In genomic region chr6:8023527-8023926, GRCm38 (mm10) we compare ENCODE assay signal across 30 mouse cellular contexts.
DNase-seq lines count a peak whose midpoint lies in the region; ATAC-seq and TF ChIP-seq lines count a peak whose summit lies in the region.
"Had no signal": no experiment of that assay in that cellular context is flagged by ENCODE, and none has a peak within 500 bp of the region (broad histone marks: within the 10 kb centered on the region; RNA-seq: fewer than 3 reads in every experiment).

No protein-coding gene starts in this region.

- H3K27me3 ChIP-seq in intestine, embryonic 16.5 days (replicated peaks; ENCODE audit: control insufficient read depth, insufficient read depth, low read length) = no peaks in the 10 kb centered on the region
- no peaks in the 10 kb centered on the region for H3K27me3 ChIP-seq in stomach, embryonic 15.5 days (replicated peaks)
- no peaks in the 10 kb centered on the region for H3K27me3 ChIP-seq in forebrain, postnatal 0 days (ENCODE audit: insufficient read depth, low read length)
- H3K27me3 ChIP-seq: hindbrain, embryonic 12.5 days; liver, embryonic 15.5 days; midbrain, embryonic 15.5 days; neural tube, embryonic 12.5 days had no signal

- H3K4me3 ChIP-seq in intestine, embryonic 16.5 days (ENCODE audit: low read length) = no peak overlapping the region
- H3K4me3 ChIP-seq in stomach, embryonic 15.5 days (replicated peaks) = no peak overlapping the region
- no peak overlapping the region for H3K4me3 ChIP-seq in forebrain, postnatal 0 days (ENCODE audit: low read depth, low read length)
- H3K4me3 ChIP-seq: hindbrain, embryonic 12.5 days; liver, embryonic 15.5 days; midbrain, embryonic 10.5 days; midbrain, embryonic 15.5 days; neural tube, embryonic 12.5 days had no signal

- no peaks in the 10 kb centered on the region for H3K36me3 ChIP-seq in intestine, embryonic 16.5 days (ENCODE audit: control insufficient read depth, insufficient read depth, low read length)
- no peaks in the 10 kb centered on the region for H3K36me3 ChIP-seq in stomach, embryonic 15.5 days
- H3K36me3 ChIP-seq in forebrain, postnatal 0 days (ENCODE audit: insufficient read depth) = no peaks in the 10 kb centered on the region
- H3K36me3 ChIP-seq: hindbrain, embryonic 12.5 days; liver, embryonic 15.5 days; midbrain, embryonic 10.5 days; midbrain, embryonic 15.5 days; neural tube, embryonic 12.5 days had no signal

- no peak for TF ChIP-seq CTCF in forebrain, postnatal 0 days (IDR thresholded peaks at IDR 0.05; ENCODE audit: low read depth)

- no peaks in the 10 kb centered on the region for H3K9me3 ChIP-seq in intestine, embryonic 16.5 days (ENCODE audit: control insufficient read depth, low read length)
- H3K9me3 ChIP-seq in stomach, embryonic 15.5 days = no peaks in the 10 kb centered on the region
- H3K9me3 ChIP-seq in forebrain, postnatal 0 days (ENCODE audit: low read length) = no peaks in the 10 kb centered on the region
- H3K9me3 ChIP-seq: hindbrain, embryonic 12.5 days; liver, embryonic 15.5 days; midbrain, embryonic 10.5 days; midbrain, embryonic 15.5 days; neural tube, embryonic 12.5 days had no signal

- no peak overlapping the region for H3K9ac ChIP-seq in intestine, embryonic 16.5 days (ENCODE audit: low read depth, low read length)
- no peak overlapping the region for H3K9ac ChIP-seq in stomach, embryonic 15.5 days
- no peak overlapping the region for H3K9ac ChIP-seq in forebrain, postnatal 0 days
- H3K9ac ChIP-seq: hindbrain, embryonic 12.5 days; liver, embryonic 15.5 days; midbrain, embryonic 15.5 days; neural tube, embryonic 12.5 days had no signal

- ATAC-seq in intestine, embryonic 16.5 days = peak; percentile 85
- ATAC-seq in stomach, embryonic 15.5 days (ENCODE audit: insufficient read depth, low FRiP score, low read depth) = 0 out of 2 replicates have a peak, but pooled peaks have one; percentile 43
- no peak for ATAC-seq in forebrain, postnatal 0 days
- ATAC-seq: activated CD4-positive, CD25-positive, alpha-beta regulatory T cell, adult 4 months; CD4-positive, CD25-positive, alpha-beta regulatory T cell, adult 4 months; forebrain, embryonic 14.5 days; hindbrain, postnatal 0 days; midbrain, embryonic 15.5 days had no signal

- H3K4me2 ChIP-seq in intestine, embryonic 16.5 days (ENCODE audit: low read depth, low read length) = no peak overlapping the region
- no peak overlapping the region for H3K4me2 ChIP-seq in stomach, embryonic 15.5 days
- H3K4me2 ChIP-seq in forebrain, postnatal 0 days (ENCODE audit: low read depth) = no peak overlapping the region
- H3K4me2 ChIP-seq: heart, embryonic 11.5 days; hindbrain, embryonic 12.5 days; liver, embryonic 15.5 days; midbrain, embryonic 15.5 days; neural tube, embryonic 12.5 days had no signal

- H3K27ac ChIP-seq in intestine, embryonic 16.5 days (ENCODE audit: low read length) = peak overlapping the region; percentile 27; the same call in 1 of the 2 replicates
- H3K27ac ChIP-seq in stomach, embryonic 15.5 days = no peak overlapping the region; the same call in 1 of the 2 replicates
- no peak overlapping the region for H3K27ac ChIP-seq in forebrain, postnatal 0 days (ENCODE audit: low read depth, low read length)
- H3K27ac ChIP-seq: hindbrain, embryonic 12.5 days; hindbrain, postnatal 0 days; liver, embryonic 15.5 days; midbrain, embryonic 10.5 days; midbrain, embryonic 15.5 days; neural tube, embryonic 12.5 days had no signal

- peak; percentile 8 for DNase-seq in lung, postnatal 36 days
- no peak for DNase-seq in lung, postnatal 10 days
- DNase-seq in kidney, adult 8-10 months = no peak
- DNase-seq in forebrain, postnatal 0 days = no peak
- DNase-seq in natural killer cell, adult 2 months (ENCODE audit: low spot score in 2 of 2) = no peak
- DNase-seq: adrenal gland, adult 2 months; adrenal gland, postnatal 36 days; cerebellum, adult 8-10 months; cerebellum, postnatal 25 days; gastrocnemius, postnatal 25 days; heart, postnatal 36 days; kidney, adult 11 months; kidney, postnatal 36 days; layer of hippocampus, postnatal 36 days; liver; right cerebral cortex, adult 18-20 months; thymus, adult 2 months; thymus, postnatal 36 days had no signal

- 64% methylated on average over 3 of the region's 3 CpGs for WGBS in intestine, embryonic 16.5 days
- 71% methylated on average over 3 of the region's 3 CpGs for WGBS in stomach, embryonic 15.5 days
- 88% methylated on average over 3 of the region's 3 CpGs for WGBS in forebrain, postnatal 0 days

- no peaks in the 10 kb centered on the region for H3K4me1 ChIP-seq in intestine, embryonic 16.5 days (ENCODE audit: control insufficient read depth, insufficient read depth, low read length)
- H3K4me1 ChIP-seq in stomach, embryonic 15.5 days = no peaks in the 10 kb centered on the region
- H3K4me1 ChIP-seq in forebrain, postnatal 0 days (ENCODE audit: insufficient read depth) = no peaks in the 10 kb centered on the region
- H3K4me1 ChIP-seq: hindbrain, embryonic 12.5 days; liver, embryonic 15.5 days; midbrain, embryonic 10.5 days; midbrain, embryonic 15.5 days; neural tube, embryonic 12.5 days had no signal
